Mouse (Mus musculus) limb, embryonic 14.5 days (tissue): ENCODE data around the gene Zfp697. TPM values are rescaled to one million over a fixed set of nuclear protein-coding genes. Genes with fewer than 3 reads are reported as not detected.
"Not testable (repeated sequence)": the region's sequence is repeated elsewhere in the genome, so short reads cannot be mapped to it uniquely, and the experiment has no call there.

ENCODE experiments used
- ATAC-seq: fragments of 200-750 bp; cut with Nextera tagmentation; 2 replicates; pipeline ENCODE4 v1.8.0; 2017; ENCODE audit warnings: low read depth, moderate number of reproducible peaks, moderate TSS enrichment; ENCODE audit not compliant: low FRiP score
- DNase-seq: peaks from one replicate; pipeline ENCODE4 v3.0.0-alpha.2; 2015; ENCODE audit warnings: low spot score
- H3K27ac ChIP-seq: fragments of 300-500 bp; sonication (generic); replicated peaks from 2 replicates; pipeline ENCODE4 v1.5.1; 2014; ENCODE audit warnings: low read depth, mild to moderate bottlenecking, low read length, moderate library complexity, mixed read lengths
- H3K27me3 ChIP-seq: fragments of 300-500 bp; sonication (generic); 2 replicates; pipeline ENCODE4 v1.6.1; 2014; ENCODE audit warnings: low read length, mixed read lengths; ENCODE audit not compliant: control insufficient read depth, insufficient read depth
- H3K36me3 ChIP-seq: fragments of 300-500 bp; sonication (generic); 2 replicates; pipeline ENCODE4 v1.6.1; 2014; ENCODE audit warnings: mild to moderate bottlenecking, low read length, moderate library complexity, mixed read lengths; ENCODE audit not compliant: control insufficient read depth, insufficient read depth
- H3K4me1 ChIP-seq: fragments of 300-500 bp; sonication (generic); 2 replicates; pipeline ENCODE4 v1.6.1; 2014; ENCODE audit warnings: antibody characterized with exemption, low read length, mixed read lengths; ENCODE audit not compliant: control insufficient read depth, insufficient read depth
- H3K4me2 ChIP-seq: fragments of 300-500 bp; sonication (generic); replicated peaks from 2 replicates; pipeline ENCODE4 v1.6.1; 2014; ENCODE audit warnings: low read depth, mild to moderate bottlenecking, low read length, moderate library complexity; ENCODE audit not compliant: severe bottlenecking
- H3K4me3 ChIP-seq: fragments of 300-500 bp; sonication (generic); replicated peaks from 2 replicates; pipeline ENCODE4 v1.5.1; 2014; ENCODE audit warnings: low read length
- H3K9ac ChIP-seq: fragments of 300-500 bp; sonication (generic); 2 replicates; pipeline ENCODE4 v1.6.1; 2014; ENCODE audit warnings: mild to moderate bottlenecking, low read depth, low read length, moderate library complexity; ENCODE audit not compliant: severe bottlenecking
- H3K9me3 ChIP-seq: fragments of 300-500 bp; sonication (generic); 2 replicates; pipeline ENCODE4 v1.6.1; 2016; ENCODE audit warnings: low read length; ENCODE audit not compliant: control insufficient read depth
- POLR2A ChIP-seq: fragments of 200-500 bp; IDR thresholded peaks from 2 replicates; pipeline ENCODE4 v1.8.0; 2012; ENCODE audit warnings: inconsistent platforms, mild to moderate bottlenecking, moderate library complexity, borderline replicate concordance; ENCODE audit not compliant: insufficient read depth, insufficient read length; ENCODE audit errors: extremely low read depth
- WGBS: fragments of 180-500 bp; shearing (Covaris S2); extraction: QIAGEN DNeasy Blood & Tissue Kit; methylation state at CpG from one replicate; pipeline ENCODE4 v1.1.7; 2014; 5-methylcytosine and 5-hydroxymethylcytosine counted together
- polyA plus RNA-seq, 2 experiments: library from polyadenylated mRNA; depleted of rRNA in 1 of 2; stranded (reverse) in 1 of 2; unstranded in 1 of 2; fragments of >200 nt; fragmentation: Nextera tagmentation in 1 of 2; extraction: Ambion mirVana in 1 of 2; gene quantifications; 2 replicates each; pipeline versions ENCODE4 v1.2.1 to v1.2.3; 2012 to 2014

The Zfp697 gene
- polyA plus RNA-seq, 2 experiments: 6.4 to 8.6 TPM

DNA sequence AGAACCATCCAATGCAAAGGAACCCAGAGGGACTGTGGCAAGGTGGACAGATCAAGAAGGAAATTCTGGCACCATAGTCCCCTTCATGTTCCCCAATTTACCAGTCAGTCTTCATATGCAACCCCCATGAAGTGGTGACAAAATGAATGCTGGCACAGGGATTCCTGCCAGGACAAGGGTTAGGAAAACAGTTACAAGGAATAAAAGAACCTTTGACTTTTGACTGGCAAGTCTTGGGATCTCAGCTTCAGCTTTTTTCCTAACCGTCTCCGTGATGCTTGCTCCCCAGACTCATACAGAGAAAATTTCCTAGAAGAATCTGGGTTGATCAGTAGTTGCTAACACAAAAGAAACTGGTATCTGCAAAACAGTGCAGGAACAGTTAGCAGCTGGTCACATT lies 351.5 kb downstream of the Zfp697 start:
- Histone ChIP-seq H3K4me1 (no peaks in the 10 kb centered on the region), H3K36me3 (no peaks in the 10 kb centered on the region), H3K4me3 (no peak overlapping the region), H3K27me3 (no peaks in the 10 kb centered on the region), H3K27ac (no peak overlapping the region), H3K4me2 (no peak overlapping the region), H3K9ac (no peak overlapping the region), H3K9me3 (no peaks in the 10 kb centered on the region)
- TF ChIP-seq POLR2A: no peak
- DNase-seq: no peak
- no peak for ATAC-seq
- WGBS: 84% methylated on average over 2 of the region's 2 CpGs

DNA sequence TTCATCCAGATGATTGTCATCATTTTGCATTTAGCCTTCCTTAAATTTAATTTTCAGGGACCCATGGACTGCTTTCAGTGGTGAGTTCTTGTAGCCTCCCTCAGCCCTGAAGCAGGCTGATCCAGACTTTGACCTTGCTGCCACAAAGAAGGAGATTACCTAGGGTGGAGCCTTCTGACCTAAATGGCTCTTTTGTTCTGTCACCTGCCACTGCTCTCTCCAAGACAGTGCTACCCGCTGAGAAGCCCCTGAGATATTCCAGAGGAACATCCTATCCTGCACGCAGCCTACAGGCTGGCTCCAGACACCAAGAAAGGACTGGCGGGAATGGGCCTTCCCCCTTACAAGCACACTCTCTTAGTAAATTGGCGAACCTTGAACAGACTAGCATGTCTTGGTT lies 352.1 kb downstream of the Zfp697 start:
- H3K9ac ChIP-seq: no peak overlapping the region
- H3K4me2 ChIP-seq: no peak overlapping the region
- TF ChIP-seq POLR2A: no peak
- 77% methylated on average over 4 of the region's 4 CpGs for WGBS
- no peak overlapping the region for H3K4me3 ChIP-seq
- no peaks in the 10 kb centered on the region for H3K27me3 ChIP-seq
- no peak for DNase-seq
- no peaks in the 10 kb centered on the region for H3K9me3 ChIP-seq
- no peak overlapping the region for H3K27ac ChIP-seq
- ATAC-seq: no peak
- no peaks in the 10 kb centered on the region for H3K36me3 ChIP-seq
- no peaks in the 10 kb centered on the region for H3K4me1 ChIP-seq

DNA sequence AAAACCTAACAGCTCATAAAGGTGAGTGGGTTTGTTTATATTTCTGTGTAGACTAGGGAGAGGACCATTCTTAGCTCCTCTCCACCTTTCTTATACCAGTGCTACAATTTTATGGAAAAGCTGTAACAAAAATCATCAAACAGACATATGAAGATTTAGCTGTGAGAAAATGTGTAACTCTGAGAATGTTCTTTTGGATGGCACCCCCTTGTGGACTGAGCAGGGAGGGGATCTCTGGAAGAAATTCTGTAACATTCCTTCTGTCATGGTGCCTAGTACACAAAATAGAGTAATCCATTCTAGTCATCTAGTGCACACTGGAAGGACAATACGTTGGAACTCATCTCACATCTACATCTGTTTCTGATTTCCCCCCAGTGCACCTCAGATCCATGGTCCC lies 358.8 kb downstream of the Zfp697 start:
- not testable (repeated sequence) for H3K4me2 ChIP-seq, H3K9ac ChIP-seq, H3K4me3 ChIP-seq, H3K4me1 ChIP-seq, H3K27ac ChIP-seq, ATAC-seq, H3K9me3 ChIP-seq, DNase-seq, H3K36me3 ChIP-seq, H3K27me3 ChIP-seq
- WGBS: 38% methylated on average over 1 of the region's 1 CpGs

GRCm38 (mm10) chr3:98752171-98752570 lies 369.9 kb downstream of the Zfp697 start:
- no peak for TF ChIP-seq POLR2A
- H3K9ac ChIP-seq: no peak overlapping the region

GRCm38 (mm10) chr3:98756836-98757235 lies 374.6 kb downstream of the Zfp697 start:
- DNase-seq: no peak
- no peak for ATAC-seq
- no peak for TF ChIP-seq POLR2A
- H3K4me3 ChIP-seq: no peak overlapping the region
- WGBS: 81% methylated on average over 3 of the region's 3 CpGs
- no peak overlapping the region for H3K4me2 ChIP-seq
- H3K9me3 ChIP-seq: no peaks in the 10 kb centered on the region
- no peaks in the 10 kb centered on the region for H3K27me3 ChIP-seq
- H3K27ac ChIP-seq: no peak overlapping the region
- H3K36me3 ChIP-seq: no peaks in the 10 kb centered on the region
- no peak overlapping the region for H3K9ac ChIP-seq
- no peaks in the 10 kb centered on the region for H3K4me1 ChIP-seq

More at GRCm38 (mm10) chr3:98752171-98752570, 369.9 kb downstream of the Zfp697 start:
- Histone ChIP-seq H3K27me3 (no peaks in the 10 kb centered on the region), H3K36me3 (no peaks in the 10 kb centered on the region), H3K4me2 (no peak overlapping the region), H3K9me3 (no peaks in the 10 kb centered on the region), H3K4me1 (no peaks in the 10 kb centered on the region), H3K27ac (no peak overlapping the region), H3K4me3 (no peak overlapping the region)
- 58% methylated on average over 2 of the region's 2 CpGs for WGBS
- no peak for DNase-seq
- ATAC-seq: no peak

GRCm38 (mm10) chr3:98764155-98764554 lies 381.9 kb downstream of the Zfp697 start:
- no peak for DNase-seq
- Histone ChIP-seq H3K4me2 (no peak overlapping the region), H3K27me3 (no peaks in the 10 kb centered on the region), H3K9ac (no peak overlapping the region), H3K36me3 (no peaks in the 10 kb centered on the region), H3K9me3 (no peaks in the 10 kb centered on the region), H3K4me3 (no peak overlapping the region), H3K4me1 (no peaks in the 10 kb centered on the region), H3K27ac (no peak overlapping the region)
- no peak for TF ChIP-seq POLR2A
- no peak for ATAC-seq
